Mouse (Mus musculus) layer of hippocampus, postnatal 10 days (tissue): ENCODE measurements around the gene Lsm3. TPM values are rescaled to one million over a fixed set of nuclear protein-coding genes. Genes with fewer than 3 reads are reported as not detected.

Experiments
- DNase-seq, 2 experiments: peaks; one replicate each; pipeline ENCODE4 v3.0.0; 2021; ENCODE audit warnings: low spot score in 2 of 2
- total RNA-seq, 2 experiments: library from RNA; stranded (reverse); gene quantifications; 2 replicates each; pipeline ENCODE4 v1.2.3; 2021

Gene Lsm3
- total RNA-seq, 2 experiments from 2014 or later: 45.7 to 52.1 TPM

GRCm38 (mm10) chr6:91551671-91552070 lies 35.9 kb downstream of the Lsm3 start:
- DNase-seq: no peak

- DNase-seq: no peak
Measured at GRCm38 (mm10) chr6:91552693-91553092, 37.0 kb downstream of the Lsm3 start.

GRCm38 (mm10) chr6:91558565-91558964 lies 42.8 kb downstream of the Lsm3 start:
- DNase-seq: no peak

GRCm38 (mm10) chr6:91559371-91559770 lies 43.6 kb downstream of the Lsm3 start:
- peak in 1 of 2 experiments; percentile 41 for DNase-seq

- no peak for DNase-seq
Measured at GRCm38 (mm10) chr6:91560186-91560585, 44.5 kb downstream of the Lsm3 start.

- DNase-seq: no peak
Measured at GRCm38 (mm10) chr6:91563031-91563430, 47.3 kb downstream of the Lsm3 start.

GRCm38 (mm10) chr6:91566407-91566806 lies 50.7 kb downstream of the Lsm3 start:
- DNase-seq: no peak

Other genes starting within 250 kb of the Lsm3 start
- gene Wnt7a, start 104.6 kb upstream of the Lsm3 start, total RNA-seq: 10 to 100 TPM; 23.5 to 39.2 TPM
- 10 to 100 TPM; 21.6 to 21.9 TPM for gene Chchd4, start 42.4 kb upstream of the Lsm3 start, total RNA-seq
- 10 to 100 TPM; 28.4 to 32.1 TPM for gene Tmem43, start 42.2 kb upstream of the Lsm3 start, total RNA-seq
- gene Xpc, start within 50 bp of the Lsm3 start, total RNA-seq: 10 to 100 TPM; 12.6 to 13.7 TPM
- gene Slc6a6, start 168.1 kb downstream of the Lsm3 start, total RNA-seq: 100 to 1,000 TPM; 177 to 193 TPM